ENCODE assay signal across 25 mouse cellular contexts in genomic region chr5:112171325-112171724, GRCm38 (mm10).
DNase-seq lines count a peak whose midpoint lies in the region; ATAC-seq and TF ChIP-seq lines count a peak whose summit lies in the region.
"Had no signal": no experiment of that assay in that cellular context is flagged by ENCODE, and none has a peak within 500 bp of the region (broad histone marks: within the 10 kb centered on the region; RNA-seq: fewer than 3 reads in every experiment).

No protein-coding gene starts in this region.

- H3K4me3 ChIP-seq in hindbrain, embryonic 16.5 days (ENCODE audit: low read length): no peak overlapping the region
- H3K4me3 ChIP-seq in hindbrain, embryonic 14.5 days (replicated peaks; ENCODE audit: low read length): no peak overlapping the region
- H3K4me3 ChIP-seq in limb, embryonic 12.5 days (replicated peaks): no peak overlapping the region
- no peak overlapping the region for H3K4me3 ChIP-seq in limb, embryonic 10.5 days
- H3K4me3 ChIP-seq in embryonic facial prominence, embryonic 10.5 days: no peak overlapping the region
- no peak overlapping the region for H3K4me3 ChIP-seq in forebrain, postnatal 0 days (ENCODE audit: low read depth, low read length)
- H3K4me3 ChIP-seq: embryonic facial prominence, embryonic 13.5 days; forebrain, embryonic 10.5 days; forebrain, embryonic 15.5 days; gastrocnemius, adult 2 months; heart, embryonic 15.5 days; layer of hippocampus, adult 2 months; midbrain, embryonic 13.5 days had no signal

- TF ChIP-seq CTCF in forebrain, postnatal 0 days (IDR thresholded peaks at IDR 0.05; ENCODE audit: low read depth): no peak

- H3K27me3 ChIP-seq in hindbrain, embryonic 16.5 days (replicated peaks; ENCODE audit: control insufficient read depth, insufficient read depth, low read length): no peaks in the 10 kb centered on the region
- no peaks in the 10 kb centered on the region for H3K27me3 ChIP-seq in hindbrain, embryonic 14.5 days (ENCODE audit: control insufficient read depth, insufficient read depth, low read length)
- H3K27me3 ChIP-seq in limb, embryonic 12.5 days: peaks cover 6% of the 10 kb centered on the region; the same call in 1 of the 2 replicates
- 0 out of 2 replicates have a peak, but pooled peaks cover 10% of the 10 kb centered on the region for H3K27me3 ChIP-seq in limb, embryonic 10.5 days (ENCODE audit: low read depth, poor library complexity, severe bottlenecking)
- H3K27me3 ChIP-seq in embryonic facial prominence, embryonic 10.5 days (replicated peaks; ENCODE audit: low read depth, poor library complexity, severe bottlenecking): no peaks in the 10 kb centered on the region
- H3K27me3 ChIP-seq in forebrain, postnatal 0 days (ENCODE audit: insufficient read depth, low read length): no peaks in the 10 kb centered on the region
- H3K27me3 ChIP-seq: forebrain, embryonic 15.5 days had no signal

- WGBS in hindbrain, embryonic 16.5 days: 61% methylated on average over 2 of the region's 2 CpGs
- WGBS in hindbrain, embryonic 14.5 days: 68% methylated on average over 2 of the region's 2 CpGs
- WGBS in limb, embryonic 12.5 days: 74% methylated on average over 2 of the region's 2 CpGs
- 75% methylated on average over 2 of the region's 2 CpGs for WGBS in limb, embryonic 10.5 days
- 89% methylated on average over 2 of the region's 2 CpGs for WGBS in embryonic facial prominence, embryonic 10.5 days
- 79% methylated on average over 2 of the region's 2 CpGs for WGBS in forebrain, postnatal 0 days

- H3K4me2 ChIP-seq in hindbrain, embryonic 16.5 days (ENCODE audit: low read length): no peak overlapping the region
- no peak overlapping the region for H3K4me2 ChIP-seq in hindbrain, embryonic 14.5 days (replicated peaks)
- no peak overlapping the region for H3K4me2 ChIP-seq in limb, embryonic 12.5 days
- no peak overlapping the region for H3K4me2 ChIP-seq in forebrain, postnatal 0 days (ENCODE audit: low read depth)
- H3K4me2 ChIP-seq: embryonic facial prominence, embryonic 13.5 days; forebrain, embryonic 15.5 days; heart, embryonic 15.5 days; liver, embryonic 11.5 days; midbrain, embryonic 13.5 days had no signal

- H3K9ac ChIP-seq in hindbrain, embryonic 16.5 days (ENCODE audit: low read depth, low read length): no peak overlapping the region
- no peak overlapping the region for H3K9ac ChIP-seq in hindbrain, embryonic 14.5 days
- H3K9ac ChIP-seq in limb, embryonic 12.5 days (replicated peaks): no peak overlapping the region
- H3K9ac ChIP-seq in forebrain, postnatal 0 days: no peak overlapping the region
- H3K9ac ChIP-seq: embryonic facial prominence, embryonic 13.5 days; forebrain, embryonic 15.5 days; heart, embryonic 15.5 days; midbrain, embryonic 13.5 days had no signal

- no peaks in the 10 kb centered on the region for H3K9me3 ChIP-seq in hindbrain, embryonic 16.5 days (ENCODE audit: control insufficient read depth, low read length)
- no peaks in the 10 kb centered on the region for H3K9me3 ChIP-seq in hindbrain, embryonic 14.5 days (ENCODE audit: control insufficient read depth, low read length)
- H3K9me3 ChIP-seq in limb, embryonic 12.5 days: no peaks in the 10 kb centered on the region
- no peaks in the 10 kb centered on the region for H3K9me3 ChIP-seq in limb, embryonic 10.5 days (replicated peaks)
- no peaks in the 10 kb centered on the region for H3K9me3 ChIP-seq in embryonic facial prominence, embryonic 10.5 days
- no peaks in the 10 kb centered on the region for H3K9me3 ChIP-seq in forebrain, postnatal 0 days (ENCODE audit: low read length)
- H3K9me3 ChIP-seq: embryonic facial prominence, embryonic 13.5 days; forebrain, embryonic 10.5 days; forebrain, embryonic 15.5 days; heart, embryonic 15.5 days; midbrain, embryonic 13.5 days had no signal

- H3K36me3 ChIP-seq in hindbrain, embryonic 16.5 days (ENCODE audit: control insufficient read depth, insufficient read depth, low read length): no peaks in the 10 kb centered on the region
- H3K36me3 ChIP-seq in hindbrain, embryonic 14.5 days (replicated peaks; ENCODE audit: control insufficient read depth, insufficient read depth): no peaks in the 10 kb centered on the region
- no peaks in the 10 kb centered on the region for H3K36me3 ChIP-seq in limb, embryonic 12.5 days
- no peaks in the 10 kb centered on the region for H3K36me3 ChIP-seq in limb, embryonic 10.5 days
- no peaks in the 10 kb centered on the region for H3K36me3 ChIP-seq in embryonic facial prominence, embryonic 10.5 days (replicated peaks)
- H3K36me3 ChIP-seq in forebrain, postnatal 0 days (ENCODE audit: insufficient read depth): no peaks in the 10 kb centered on the region
- H3K36me3 ChIP-seq: embryonic facial prominence, embryonic 13.5 days; forebrain, embryonic 10.5 days; forebrain, embryonic 15.5 days; heart, embryonic 15.5 days; midbrain, embryonic 13.5 days had no signal

- no peak for ATAC-seq in cerebellum, adult (ENCODE audit: insufficient number of reproducible peaks, low FRiP score, low TSS enrichment)
- ATAC-seq in hindbrain, embryonic 16.5 days: peak; percentile 51
- ATAC-seq in hindbrain, embryonic 14.5 days (ENCODE audit: low FRiP score): no peak
- 0 out of 2 replicates have a peak, but pooled peaks have one; percentile 37 for ATAC-seq in limb, embryonic 12.5 days (ENCODE audit: insufficient number of reproducible peaks, insufficient read depth, low FRiP score, low TSS enrichment, low read depth)
- no peak for ATAC-seq in forebrain, postnatal 0 days
- ATAC-seq: activated CD4-positive, CD25-positive, alpha-beta regulatory T cell, adult 4 months; forebrain, embryonic 15.5 days; midbrain, embryonic 13.5 days had no signal

- peaks cover 9% of the 10 kb centered on the region for H3K4me1 ChIP-seq in hindbrain, embryonic 16.5 days (ENCODE audit: control insufficient read depth, insufficient read depth, low read depth, low read length)
- peaks cover 14% of the 10 kb centered on the region for H3K4me1 ChIP-seq in hindbrain, embryonic 14.5 days (replicated peaks; ENCODE audit: control insufficient read depth, insufficient read depth, low read length)
- peaks cover 4% of the 10 kb centered on the region; the same call in 1 of the 2 replicates for H3K4me1 ChIP-seq in limb, embryonic 12.5 days (replicated peaks)
- H3K4me1 ChIP-seq in limb, embryonic 10.5 days: peaks cover 3% of the 10 kb centered on the region
- H3K4me1 ChIP-seq in embryonic facial prominence, embryonic 10.5 days: peaks cover 48% of the 10 kb centered on the region
- no peaks in the 10 kb centered on the region for H3K4me1 ChIP-seq in forebrain, postnatal 0 days (ENCODE audit: insufficient read depth)
- H3K4me1 ChIP-seq: heart, embryonic 15.5 days had no signal

- peak; percentile 62 to 71 for DNase-seq in cerebellum, postnatal 10 days
- no peak for DNase-seq in hindbrain, embryonic 14.5 days (ENCODE audit: low spot score)
- DNase-seq in limb, embryonic 10.5 days (ENCODE audit: low spot score): no peak
- no peak for DNase-seq in embryonic facial prominence, embryonic 10.5 days (ENCODE audit: low spot score)
- DNase-seq in forebrain, postnatal 0 days: no peak
- DNase-seq: adrenal gland, adult 2 months; adrenal gland, postnatal 36 days; cerebellum, adult 8-10 months; embryo, embryonic 11 days; gastrocnemius, adult 2 months; kidney, adult 11 months; kidney, postnatal 36 days; lung, postnatal 36 days; right cerebral cortex, postnatal 4 days had no signal

- no peak overlapping the region for H3K27ac ChIP-seq in hindbrain, embryonic 16.5 days (ENCODE audit: low read depth, low read length)
- H3K27ac ChIP-seq in hindbrain, embryonic 14.5 days: no peak overlapping the region
- no peak overlapping the region for H3K27ac ChIP-seq in limb, embryonic 12.5 days
- H3K27ac ChIP-seq in limb, embryonic 10.5 days: no peak overlapping the region
- H3K27ac ChIP-seq in embryonic facial prominence, embryonic 10.5 days (replicated peaks): peak overlapping the region; percentile 41; the same call in 1 of the 2 replicates
- H3K27ac ChIP-seq in forebrain, postnatal 0 days (ENCODE audit: low read depth, low read length): no peak overlapping the region
- H3K27ac ChIP-seq: embryonic facial prominence, embryonic 13.5 days; forebrain, embryonic 10.5 days; forebrain, embryonic 15.5 days; gastrocnemius, adult 2 months; heart, embryonic 15.5 days; layer of hippocampus, adult 2 months; midbrain, embryonic 13.5 days had no signal

Comparison
In these comparisons a context has a peak if more than half of its experiments do, and no peak if none do; other contexts are left out.
1. ATAC-seq: peak in hindbrain, embryonic 16.5 days (single experiment) and limb, embryonic 12.5 days (single experiment); none in cerebellum, adult (single experiment), hindbrain, embryonic 14.5 days (single experiment) and forebrain, postnatal 0 days (single experiment).
2. DNase-seq: peak in cerebellum, postnatal 10 days (2 of 2); none in hindbrain, embryonic 14.5 days (single experiment), limb, embryonic 10.5 days (single experiment), embryonic facial prominence, embryonic 10.5 days (single experiment) and forebrain, postnatal 0 days (single experiment).